Mouse (Mus musculus) heart, postnatal 36 days (tissue): Measurements from ENCODE around the gene Itga8. TPM values are rescaled to one million over a fixed set of nuclear protein-coding genes. Genes with fewer than 3 reads are reported as not detected.

Experiments
- DNase-seq, 2 experiments: peaks; one replicate each; pipeline ENCODE4 v3.0.0; 2021 to 2022
- intact Hi-C: fragments of 180-260 bp; cut with DNase I; formaldehyde crosslinking; loops from one replicate; pipeline ENCODE4 v1.15.1; 2025
- total RNA-seq, 2 experiments: library from RNA; stranded (reverse); gene quantifications; 2 replicates each; pipeline ENCODE4 v1.2.3; 2021

Gene Itga8
- 1 to 10 TPM; 5.9 to 6.8 TPM for total RNA-seq

- intact Hi-C loops, result loop anchor here (1.0 to 5.0 kb wide), 4 partner anchors 86 to 297 kb away; no protein-coding TSS in a partner anchor
- peak; percentile 88 to 90 for DNase-seq
These were observed at the start of gene Itga8 for GRCm38 (mm10) chr2:12301431-12302170. Itga8 (minus strand) TSS chr2:12301922.

GRCm38 (mm10) chr2:12348914-12349313 lies 47.2 kb upstream of the Itga8 start:
- DNase-seq, result no peak

DNA sequence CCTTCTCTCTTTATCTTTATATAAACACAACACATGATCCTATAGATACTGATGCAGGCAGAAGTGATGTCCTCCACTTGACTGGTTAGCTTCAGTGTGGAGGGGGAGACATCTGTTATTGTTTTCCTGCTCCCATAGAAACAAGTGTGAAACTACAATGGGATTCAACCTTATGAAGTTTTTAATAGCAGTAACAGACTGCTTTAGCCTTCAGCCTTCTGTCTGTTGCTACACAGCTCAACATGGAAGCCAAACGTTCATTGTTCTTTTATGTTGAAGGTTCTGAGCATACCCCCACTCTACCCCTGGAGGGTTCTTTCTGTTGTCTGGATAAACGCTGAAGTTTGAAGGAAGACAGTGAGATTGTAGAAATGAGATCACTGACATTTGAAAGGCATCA lies 30.2 kb upstream of the Itga8 start:
- DNase-seq, result no peak
- intact Hi-C loops, result no loop called here

More at GRCm38 (mm10) chr2:12348914-12349313, 47.2 kb upstream of the Itga8 start:
- intact Hi-C loops, result no loop called here

- intact Hi-C loops, result no loop called here
- no peak for DNase-seq
These were observed 27.9 kb upstream of the Itga8 start for GRCm38 (mm10) chr2:12329620-12330019.

- intact Hi-C loops, result no loop called here
- no peak for DNase-seq
These were observed 27.3 kb upstream of the Itga8 start for GRCm38 (mm10) chr2:12329068-12329407.

DNA sequence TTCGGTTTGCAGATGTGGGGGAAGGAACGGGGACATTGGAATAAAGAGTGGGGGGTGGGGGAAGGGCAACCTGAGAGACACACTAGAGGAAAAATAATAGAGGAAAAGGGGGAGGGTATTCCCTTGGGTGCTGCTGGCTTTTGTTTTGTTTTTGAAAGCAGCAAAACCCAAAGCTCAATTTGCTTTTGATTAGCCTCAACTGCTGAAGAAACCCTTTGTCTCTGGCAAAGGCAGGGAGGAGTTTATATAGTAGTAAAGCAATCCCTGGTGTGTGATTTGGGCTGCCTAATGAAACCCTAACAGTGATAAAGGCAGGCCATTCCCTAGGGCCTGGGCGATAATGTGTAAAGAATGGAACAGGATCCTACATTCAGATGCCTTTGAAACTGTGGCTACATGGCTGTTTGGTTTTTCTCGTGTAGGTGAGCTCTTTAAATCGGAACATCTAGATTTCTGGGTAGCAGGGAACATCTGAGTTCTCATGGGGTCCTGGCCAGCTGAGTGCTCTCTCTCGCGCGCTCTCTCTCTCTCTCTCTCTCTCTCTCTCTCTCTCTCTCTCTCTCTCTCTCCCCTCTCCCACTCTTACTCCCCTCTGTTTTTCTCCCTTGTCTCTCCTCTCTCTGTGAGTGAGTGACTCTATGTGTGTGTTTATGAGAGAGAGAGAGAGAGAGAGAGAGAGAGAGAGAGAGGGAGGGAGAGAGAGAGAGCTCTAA lies 26.8 kb upstream of the Itga8 start:
- DNase-seq, result no peak
- intact Hi-C loops, result no loop called here

- intact Hi-C loops, result no loop called here
- no peak for DNase-seq
These were observed 26.1 kb upstream of the Itga8 start for GRCm38 (mm10) chr2:12327691-12328354.

DNA sequence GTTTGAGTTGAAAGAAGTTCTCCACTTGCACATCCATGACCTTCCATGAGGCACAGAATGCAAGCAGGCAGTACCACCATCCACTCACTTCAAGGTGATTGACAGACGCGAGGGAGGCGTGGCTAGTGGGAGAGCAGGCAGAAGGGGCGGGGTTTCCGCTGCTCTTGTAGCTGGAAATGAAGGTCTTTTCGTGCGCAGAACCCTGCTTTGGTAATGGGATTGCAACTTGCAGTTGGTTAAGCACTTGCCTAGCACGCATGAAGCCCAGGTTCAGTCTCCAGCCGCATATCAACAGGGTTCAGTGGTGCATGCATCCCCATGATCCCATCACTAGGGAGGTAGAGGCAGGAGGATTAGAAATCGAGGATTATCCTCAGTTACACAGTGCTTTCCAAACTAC lies 25.5 kb upstream of the Itga8 start:
- intact Hi-C loops, result no loop called here
- DNase-seq, result peak; percentile 22 to 26

DNA sequence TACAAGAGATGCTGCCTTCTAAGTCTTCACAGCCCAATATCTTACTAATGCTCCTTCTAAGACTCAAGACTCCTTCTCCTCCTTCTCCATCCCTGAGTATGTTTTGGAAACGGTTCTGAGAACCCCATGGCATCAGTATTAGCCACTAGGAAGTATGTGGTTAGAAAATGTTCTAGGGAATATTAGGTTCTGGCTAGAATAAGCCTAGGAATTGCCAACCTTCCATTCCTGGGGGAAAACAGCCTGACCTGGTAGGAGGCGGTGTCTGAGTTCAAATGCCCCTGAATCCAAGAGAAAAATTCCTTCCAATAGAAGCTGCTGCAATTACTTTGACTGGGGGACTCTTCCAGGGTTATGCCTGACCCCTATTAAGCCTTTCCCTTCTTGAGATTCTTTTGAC lies 24.1 kb upstream of the Itga8 start:
- peak in 1 of 2 experiments; percentile 17 for DNase-seq

GRCm38 (mm10) chr2:12325417-12325816 lies 23.7 kb upstream of the Itga8 start:
- peak; percentile 81 for DNase-seq
- intact Hi-C loops, result no loop called here

More for the DNA sequence above, 24.1 kb upstream of the Itga8 start:
- intact Hi-C loops, result no loop called here

- no peak for DNase-seq
- intact Hi-C loops, result no loop called here
These were observed 19.2 kb upstream of the Itga8 start for GRCm38 (mm10) chr2:12320914-12321313.

- DNase-seq, result no peak
- intact Hi-C loops, result no loop called here
These were observed 17.0 kb upstream of the Itga8 start for GRCm38 (mm10) chr2:12318715-12319114.

DNA sequence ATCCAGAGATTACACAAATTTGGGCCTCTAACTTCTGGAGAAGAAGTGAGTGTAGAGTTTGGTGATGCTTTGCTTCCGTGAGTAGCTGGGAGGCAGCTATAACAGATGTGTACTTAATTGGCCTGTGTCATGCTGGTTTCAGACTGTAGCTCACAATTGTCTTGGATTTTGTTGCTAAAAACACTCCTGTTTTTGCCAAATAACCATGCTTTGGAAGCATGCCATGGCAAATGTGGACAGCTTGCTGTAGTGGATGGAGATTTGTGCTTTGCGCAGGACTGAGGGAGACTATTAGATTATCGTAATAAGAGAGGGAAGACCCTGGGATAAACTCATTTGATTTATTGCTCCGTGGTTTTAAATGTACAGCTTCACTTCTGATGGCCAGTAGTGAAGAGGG lies 16.3 kb upstream of the Itga8 start:
- intact Hi-C loops, result no loop called here
- DNase-seq, result peak in 1 of 2 experiments; percentile 19

GRCm38 (mm10) chr2:12317343-12317742 lies 15.6 kb upstream of the Itga8 start:
- DNase-seq, result peak; percentile 38 to 43
- intact Hi-C loops, result no loop called here

DNA sequence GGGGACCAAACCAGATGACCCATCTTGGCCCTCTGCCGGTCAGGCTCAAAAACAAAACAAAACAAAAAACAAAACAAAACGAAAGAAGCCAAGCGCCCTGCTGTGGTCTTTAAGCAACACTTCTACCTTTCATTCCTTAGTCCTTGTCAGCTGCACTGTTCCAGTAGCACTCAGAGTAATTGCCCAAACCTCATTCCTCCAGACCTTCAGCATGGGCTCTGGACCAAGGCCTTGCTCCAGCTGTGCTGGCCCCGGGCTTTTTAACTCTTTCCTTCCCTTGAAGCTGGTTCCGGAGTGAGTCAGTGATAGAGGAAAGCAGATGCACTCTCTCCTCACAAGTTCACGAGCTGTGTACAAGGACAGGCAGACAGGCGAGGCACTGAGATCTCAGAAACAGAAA lies 14.6 kb upstream of the Itga8 start:
- intact Hi-C loops, result no loop called here

GRCm38 (mm10) chr2:12314028-12314427 lies 12.3 kb upstream of the Itga8 start:
- DNase-seq, result no peak
- intact Hi-C loops, result no loop called here

More for the DNA sequence above, 14.6 kb upstream of the Itga8 start:
- peak; percentile 38 to 42 for DNase-seq

GRCm38 (mm10) chr2:12308466-12308865 lies 6.7 kb upstream of the Itga8 start:
- intact Hi-C loops, result no loop called here
- no peak for DNase-seq

DNA sequence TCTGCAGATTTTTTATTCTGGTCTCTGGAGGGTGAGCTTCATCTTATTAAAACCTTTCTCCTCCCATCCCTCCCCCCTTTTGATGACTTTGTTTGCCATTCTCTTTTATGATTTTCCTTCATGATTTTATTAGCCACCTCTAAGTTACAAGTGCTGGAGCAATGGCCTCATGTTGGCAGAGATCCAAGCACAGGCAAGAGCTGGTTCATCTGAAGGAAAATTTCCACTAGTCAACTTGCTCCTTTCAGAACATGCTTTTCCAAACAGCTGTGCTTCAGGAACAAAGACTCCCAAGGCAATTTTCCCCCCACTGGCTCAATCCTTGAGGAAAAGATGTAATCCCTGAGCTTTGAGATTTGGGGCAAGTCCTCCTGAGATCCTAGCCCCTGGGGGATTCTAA lies 5.6 kb upstream of the Itga8 start:
- intact Hi-C loops, result no loop called here
- DNase-seq, result no peak

- intact Hi-C loops, result no loop called here
- DNase-seq, result no peak
These were observed 3.4 kb upstream of the Itga8 start for GRCm38 (mm10) chr2:12305064-12305650.

- intact Hi-C loops, result loop anchor here (1.0 to 5.0 kb wide), 4 partner anchors 87 to 296 kb away; no protein-coding TSS in a partner anchor
- DNase-seq, result no peak
These were observed 1.1 kb downstream of the Itga8 start for GRCm38 (mm10) chr2:12300449-12301228.
